In genomic region chr11:58995807-58996370, GRCm38 (mm10) we compare ENCODE assay signal across 9 mouse cellular contexts. TPM values are rescaled to one million over a fixed set of nuclear protein-coding genes. Genes with fewer than 3 reads are reported as not detected.
DNase-seq lines count a peak whose midpoint lies in the region.
"Had no signal": no experiment of that assay in that cellular context is flagged by ENCODE, and none has a peak within 500 bp of the region (broad histone marks: within the 10 kb centered on the region; RNA-seq: fewer than 3 reads in every experiment).

No protein-coding gene starts in this region.

- DNase-seq in heart, adult 11 months, result peak; percentile 95
- no peak for DNase-seq in heart, adult 18-20 months
- DNase-seq in lung, postnatal 14 days, result peak; percentile 17
- DNase-seq in lung, adult 18-20 months, result no peak
- DNase-seq in induced T-regulatory cell, adult 2 months (ENCODE audit: low read depth), result peak; percentile 53
- DNase-seq in thymus, postnatal 0 days (ENCODE audit: low spot score), result peak; percentile 84
- DNase-seq in kidney, postnatal 36 days, result no peak
- no peak for DNase-seq in adipocyte (ENCODE audit: low spot score)
- DNase-seq: gastrocnemius, postnatal 36 days had no signal

RNA-seq across cellular contexts. Expression of gene Trim11, which starts 18.0 kb away (rescaled TPM):
- total RNA-seq in heart, adult 18-20 months (2021), result 10 to 100 TPM; 15.2 to 15.4 TPM
- 49.6 and 54.0 TPM in 2 replicates for polyA plus RNA-seq in thymus, postnatal 0 days (2015; fragmentation: Nextera tagmentation; extraction: Ambion mirVana)

RNA-seq across cellular contexts. Expression of gene Hist3h2a, which starts 41.4 kb away (rescaled TPM):
- total RNA-seq in heart, adult 18-20 months (2021), result 10 to 100 TPM; 13.9 to 17.4 TPM
- polyA plus RNA-seq in thymus, postnatal 0 days (2015; fragmentation: Nextera tagmentation; extraction: Ambion mirVana), result 52.3 and 52.8 TPM in 2 replicates

RNA-seq across cellular contexts. Expression of gene Trim17, which starts 41.4 kb away (rescaled TPM):
- total RNA-seq in heart, adult 18-20 months (2021), result under 1 TPM in 1 of 2 experiments, not detected in 1; 0.12 TPM
- 0.29 and 0.44 TPM in 2 replicates for polyA plus RNA-seq in thymus, postnatal 0 days (2015; fragmentation: Nextera tagmentation; extraction: Ambion mirVana)

RNA-seq across cellular contexts. Expression of gene Hist3h2ba, which starts 47.2 kb away (rescaled TPM):
- total RNA-seq in heart, adult 18-20 months (2021), result 1 to 10 TPM; 1.0 to 1.4 TPM
- 50.8 and 57.5 TPM in 2 replicates for polyA plus RNA-seq in thymus, postnatal 0 days (2015; fragmentation: Nextera tagmentation; extraction: Ambion mirVana)

RNA-seq across cellular contexts. Expression of gene Rnf187, which starts 57.2 kb away (rescaled TPM):
- 100 to 1,000 TPM; 165 to 170 TPM for total RNA-seq in heart, adult 18-20 months (2021)
- polyA plus RNA-seq in thymus, postnatal 0 days (2015; fragmentation: Nextera tagmentation; extraction: Ambion mirVana), result 245 and 268 TPM in 2 replicates

Comparison
In these comparisons a context has a peak if more than half of its experiments do, and no peak if none do; other contexts are left out.
1. DNase-seq: peak in heart, adult 11 months (single experiment), lung, postnatal 14 days (single experiment), induced T-regulatory cell, adult 2 months (single experiment) and thymus, postnatal 0 days (single experiment); none in heart, adult 18-20 months (0 of 2), lung, adult 18-20 months (0 of 2), kidney, postnatal 36 days (0 of 2) and adipocyte (single experiment).